Mouse (Mus musculus): Measurements from ENCODE around the gene Fam120a.

Fam120a gene

GRCm38 (mm10) chr13:48913141-48913540 lies 54.7 kb downstream of the Fam120a start:
- no peak for DNase-seq (ENCODE audit: low read depth)

GRCm38 (mm10) chr13:48911426-48911825 lies 56.4 kb downstream of the Fam120a start:
- no peak for DNase-seq (ENCODE audit: low read depth)

GRCm38 (mm10) chr13:48905458-48905857 lies 62.4 kb downstream of the Fam120a start:
- DNase-seq (ENCODE audit: low read depth) = no peak

GRCm38 (mm10) chr13:48895376-48895775 lies 72.4 kb downstream of the Fam120a start:
- DNase-seq (ENCODE audit: low read depth) = no peak

- DNase-seq (ENCODE audit: low read depth) = no peak
Measured at GRCm38 (mm10) chr13:48890260-48890960, 77.4 kb downstream of the Fam120a start.

- peak; percentile 97 for DNase-seq (ENCODE audit: low read depth)
Measured at GRCm38 (mm10) chr13:48878534-48878933, 89.3 kb downstream of the Fam120a start.

- DNase-seq (ENCODE audit: low read depth) = no peak
Measured at GRCm38 (mm10) chr13:48877805-48878204, 90.0 kb downstream of the Fam120a start.

- no peak for DNase-seq (ENCODE audit: low read depth)
Measured at GRCm38 (mm10) chr13:48872726-48873125, 95.1 kb downstream of the Fam120a start.

GRCm38 (mm10) chr13:48871887-48872606 lies 95.8 kb downstream of the Fam120a start:
- no peak for DNase-seq (ENCODE audit: low read depth)

- no peak for DNase-seq (ENCODE audit: low read depth)
Measured at GRCm38 (mm10) chr13:48870771-48871731, 96.8 kb downstream of the Fam120a start, which contains the start of gene Phf2. Gene Phf2, minus strand, starts transcription at chr13:48871119.

- DNase-seq (ENCODE audit: low read depth) = no peak
Measured at GRCm38 (mm10) chr13:48869950-48870770, 97.7 kb downstream of the Fam120a start.

GRCm38 (mm10) chr13:48869600-48869949 lies 98.2 kb downstream of the Fam120a start:
- no peak for DNase-seq (ENCODE audit: low read depth)

- DNase-seq (ENCODE audit: low read depth) = no peak
Measured at GRCm38 (mm10) chr13:48869088-48869487, 98.7 kb downstream of the Fam120a start.

GRCm38 (mm10) chr13:48864673-48865356 lies 103.0 kb downstream of the Fam120a start:
- no peak for DNase-seq (ENCODE audit: low read depth)

GRCm38 (mm10) chr13:48863556-48863955 lies 104.3 kb downstream of the Fam120a start:
- DNase-seq (ENCODE audit: low read depth) = no peak

GRCm38 (mm10) chr13:48861913-48862312 lies 105.9 kb downstream of the Fam120a start:
- no peak for DNase-seq (ENCODE audit: low read depth)

- DNase-seq (ENCODE audit: low read depth) = no peak
Measured at GRCm38 (mm10) chr13:48858779-48859178, 109.0 kb downstream of the Fam120a start.

GRCm38 (mm10) chr13:48858054-48858453 lies 109.8 kb downstream of the Fam120a start:
- DNase-seq (ENCODE audit: low read depth) = peak; percentile 40

GRCm38 (mm10) chr13:48857246-48857932 lies 110.4 kb downstream of the Fam120a start:
- no peak for DNase-seq (ENCODE audit: low read depth)

- DNase-seq (ENCODE audit: low read depth) = no peak
Measured at GRCm38 (mm10) chr13:48853947-48854346, 113.9 kb downstream of the Fam120a start.

Data from fibroblast of lung, adult 2 months (primary cell).